Mouse (Mus musculus) testis, adult 2 months (tissue): ENCODE measurements around the gene Ercc4. TPM values are rescaled to one million over a fixed set of nuclear protein-coding genes. Genes with fewer than 3 reads are reported as not detected.

Experiments
- H3K27ac ChIP-seq: fragments of 200-500 bp; 2 replicates; pipeline ENCODE4 v1.5.1; 2012; ENCODE audit warnings: low read depth, low read length; ENCODE audit not compliant: control insufficient read depth, insufficient read depth
- H3K27me3 ChIP-seq: fragments of 200-500 bp; 2 replicates; pipeline ENCODE4 v1.6.1; 2012; ENCODE audit warnings: mild to moderate bottlenecking, low read length, moderate library complexity; ENCODE audit not compliant: control insufficient read depth, insufficient read depth
- H3K36me3 ChIP-seq: fragments of 200-500 bp; 2 replicates; pipeline ENCODE4 v1.6.1; 2012; ENCODE audit warnings: mild to moderate bottlenecking, low read length; ENCODE audit not compliant: control insufficient read depth, insufficient read depth
- H3K4me1 ChIP-seq: fragments of 200-500 bp; 2 replicates; pipeline ENCODE4 v1.6.1; 2012; ENCODE audit warnings: low read length; ENCODE audit not compliant: control insufficient read depth, insufficient read depth
- H3K4me3 ChIP-seq: fragments of 200-500 bp; 2 replicates; pipeline ENCODE4 v1.5.1; 2012; ENCODE audit warnings: low read depth, mild to moderate bottlenecking, low read length, moderate library complexity, mixed read lengths; ENCODE audit not compliant: control insufficient read depth
- CTCF ChIP-seq: fragments of 200-500 bp; IDR thresholded peaks from 2 replicates; pipeline ENCODE4 v1.5.1; 2012; ENCODE audit warnings: low read depth, mild to moderate bottlenecking, inconsistent platforms, low read length, moderate library complexity; ENCODE audit not compliant: control insufficient read depth, insufficient read depth, insufficient replicate concordance
- POLR2A ChIP-seq: fragments of 200-500 bp; IDR thresholded peaks from 2 replicates; pipeline ENCODE4 v1.6.1; 2012; ENCODE audit warnings: low read depth, mild to moderate bottlenecking, inconsistent platforms, low read length, moderate library complexity; ENCODE audit not compliant: control insufficient read depth
- polyA plus RNA-seq: library from polyadenylated mRNA; depleted of rRNA; stranded (reverse); fragments of >200 nt; gene quantifications from 2 replicates; pipeline ENCODE4 v1.2.3, GENCODE M21; 2012

Gene Ercc4
- polyA plus RNA-seq, 1 experiment: 30.7 TPM

DNA sequence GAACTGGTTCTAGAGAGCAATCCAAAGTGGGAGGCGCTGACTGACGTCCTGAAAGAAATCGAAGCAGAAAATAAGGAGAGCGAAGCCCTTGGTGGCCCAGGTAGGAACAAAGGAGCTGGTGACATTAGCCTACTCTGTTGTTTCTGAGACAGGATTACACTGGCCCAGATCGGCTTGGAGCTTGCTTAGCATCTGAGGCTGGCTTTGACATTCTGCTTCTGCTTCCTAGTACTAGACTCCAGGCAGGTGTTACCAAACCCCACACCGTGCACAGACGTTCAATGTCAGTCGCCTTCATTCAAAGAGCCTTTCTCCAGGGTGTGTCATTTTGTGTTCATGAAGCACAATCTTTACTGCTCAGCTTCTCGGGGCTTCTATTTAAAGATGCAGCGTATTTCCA is 18.1 kb downstream of the Ercc4 start:
- Histone ChIP-seq H3K4me1 (peaks cover 2% of the 10 kb centered on the region; the same call in 1 of the 2 replicates), H3K27ac (no peak overlapping the region; the same call in 1 of the 2 replicates), H3K36me3 (peaks cover 7% of the 10 kb centered on the region), H3K27me3 (no peaks in the 10 kb centered on the region), H3K4me3 (peak overlapping the region; percentile 75)
- no peak for TF ChIP-seq CTCF
- no peak for TF ChIP-seq POLR2A

DNA sequence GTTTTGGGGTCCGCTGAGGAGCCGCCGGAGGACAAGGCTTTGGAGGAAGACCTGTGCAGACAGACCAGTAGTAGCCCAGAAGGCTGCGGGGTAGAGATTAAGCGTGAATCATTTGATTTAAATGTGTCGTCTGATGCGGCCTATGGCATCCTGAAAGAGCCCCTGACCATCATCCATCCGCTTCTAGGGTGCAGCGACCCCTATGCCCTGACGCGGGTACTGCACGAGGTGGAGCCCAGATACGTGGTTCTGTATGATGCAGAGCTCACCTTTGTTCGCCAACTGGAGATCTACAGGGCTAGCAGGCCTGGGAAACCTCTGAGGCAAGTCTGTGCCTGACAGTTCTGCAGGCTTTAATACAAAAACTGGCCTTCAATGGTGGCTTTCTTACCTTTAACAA is 20.9 kb downstream of the Ercc4 start:
- peak; percentile 29; the same call in 1 of the 2 replicates for TF ChIP-seq POLR2A
- peak; percentile 92; the same call in 1 of the 2 replicates for TF ChIP-seq CTCF
- Histone ChIP-seq H3K27me3 (no peaks in the 10 kb centered on the region), H3K4me1 (peaks cover 2% of the 10 kb centered on the region; the same call in 1 of the 2 replicates), H3K36me3 (peaks cover 7% of the 10 kb centered on the region), H3K4me3 (peak overlapping the region; percentile 82), H3K27ac (peak overlapping the region; percentile 49; the same call in 1 of the 2 replicates)

DNA sequence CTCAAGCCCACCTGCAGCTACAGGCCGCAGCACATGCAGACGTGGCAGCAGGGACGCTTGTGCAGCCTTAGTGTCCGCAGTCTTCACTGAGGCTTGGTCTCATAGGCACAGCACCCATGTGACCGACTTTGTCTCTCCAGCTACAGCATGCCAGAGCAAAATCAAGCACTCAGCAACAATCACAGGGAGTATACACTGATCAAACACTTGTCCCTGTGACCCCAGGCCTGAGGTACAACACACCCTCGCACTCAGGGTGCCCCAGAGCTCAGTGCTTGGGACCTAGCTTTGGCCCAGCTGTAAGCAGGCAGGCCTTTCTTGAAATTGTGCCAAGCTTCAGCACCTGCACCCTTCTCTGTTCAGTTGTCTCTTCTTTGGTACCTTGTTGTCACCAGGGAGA is 31.7 kb downstream of the Ercc4 start:
- TF ChIP-seq CTCF: no peak
- no peak for TF ChIP-seq POLR2A
- no peak overlapping the region for H3K27ac ChIP-seq
- H3K4me1 ChIP-seq: no peaks in the 10 kb centered on the region
- no peaks in the 10 kb centered on the region; the same call in 1 of the 2 replicates for H3K36me3 ChIP-seq
- no peaks in the 10 kb centered on the region for H3K27me3 ChIP-seq
- no peak overlapping the region for H3K4me3 ChIP-seq

DNA sequence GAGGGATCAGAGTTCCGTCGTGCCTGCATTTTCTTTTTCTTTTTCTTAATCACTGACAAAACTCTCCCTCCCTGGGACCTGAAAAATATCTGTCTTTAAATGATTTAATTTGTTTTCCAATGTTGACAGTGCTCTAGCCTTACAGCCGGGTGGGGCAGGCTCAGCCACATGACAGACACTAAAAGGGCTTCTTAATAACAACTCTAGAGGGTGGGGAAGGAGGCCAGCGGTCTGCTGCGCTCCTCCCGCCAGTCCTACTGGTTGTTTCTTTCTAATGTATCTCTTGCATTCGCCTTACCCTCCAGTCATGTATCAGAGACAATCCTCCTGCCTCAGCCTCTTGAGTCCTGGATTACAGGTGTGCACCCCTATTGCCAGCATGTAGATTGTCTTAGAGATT is 34.4 kb downstream of the Ercc4 start:
- H3K27ac ChIP-seq: no peak overlapping the region
- H3K4me1 ChIP-seq: no peaks in the 10 kb centered on the region
- peaks cover 3% of the 10 kb centered on the region for H3K36me3 ChIP-seq
- H3K4me3 ChIP-seq: no peak overlapping the region
- H3K27me3 ChIP-seq: no peaks in the 10 kb centered on the region
- TF ChIP-seq CTCF (no peak), POLR2A (no peak)

DNA sequence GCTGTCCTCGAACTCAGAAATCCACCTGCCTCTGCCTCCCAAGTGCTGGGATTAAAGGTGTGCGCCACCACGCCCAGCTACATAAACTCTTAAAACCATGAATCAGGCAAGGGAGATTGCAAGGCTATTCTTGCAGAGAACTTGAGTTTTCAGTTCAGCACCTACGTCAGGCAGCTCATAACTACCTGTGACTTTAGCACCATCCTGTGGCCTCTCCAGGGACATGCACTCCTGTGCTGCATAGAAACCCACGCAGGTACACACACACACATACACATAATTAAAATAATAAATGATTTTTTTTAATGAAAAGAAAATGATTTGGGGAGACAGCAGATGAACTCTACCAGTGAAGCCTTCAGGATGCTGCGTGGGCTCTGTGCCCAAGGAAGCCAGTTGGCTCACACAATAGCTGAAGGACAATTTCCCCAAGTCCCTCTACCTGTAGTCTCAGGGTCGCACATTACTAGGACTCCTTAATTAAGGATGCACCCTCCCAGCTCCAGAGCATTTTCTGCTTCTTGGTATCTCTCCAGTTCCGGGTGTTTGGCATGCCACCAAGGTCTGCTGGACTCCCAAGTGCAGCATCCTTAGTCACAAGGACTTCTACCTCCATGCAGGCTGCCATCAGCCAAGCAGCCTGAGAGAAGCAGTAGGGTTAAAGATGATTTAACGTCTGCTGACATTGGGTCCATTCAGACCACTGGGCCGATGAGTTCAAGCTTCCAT is 35.4 kb downstream of the Ercc4 start:
- H3K4me3 ChIP-seq: no peak overlapping the region
- H3K27ac ChIP-seq: no peak overlapping the region
- H3K4me1 ChIP-seq: no peaks in the 10 kb centered on the region
- H3K27me3 ChIP-seq: no peaks in the 10 kb centered on the region
- no peak for TF ChIP-seq CTCF
- no peak for TF ChIP-seq POLR2A
- peaks cover 3% of the 10 kb centered on the region for H3K36me3 ChIP-seq

DNA sequence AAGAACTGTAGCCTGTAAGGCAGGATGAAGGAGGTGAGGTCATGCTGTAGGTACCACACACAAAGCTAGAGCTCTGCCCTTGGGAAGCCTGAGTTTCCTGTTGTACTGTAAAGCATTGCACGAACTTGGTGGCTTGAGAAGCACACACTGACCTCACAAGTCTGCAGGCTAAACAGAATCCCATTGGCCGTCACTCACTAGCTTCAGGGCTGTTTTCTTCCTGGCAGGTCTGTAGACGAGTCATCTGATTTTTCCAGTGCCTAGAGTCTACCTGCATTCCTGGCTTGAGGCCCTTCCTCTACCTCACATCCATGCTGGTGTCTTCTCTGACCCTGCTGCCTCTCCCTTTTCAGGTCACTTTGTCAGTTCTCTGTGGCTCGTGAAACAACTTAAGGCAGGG is 36.7 kb downstream of the Ercc4 start:
- Histone ChIP-seq H3K4me3 (no peak overlapping the region), H3K27me3 (no peaks in the 10 kb centered on the region), H3K36me3 (peaks cover 3% of the 10 kb centered on the region), H3K27ac (no peak overlapping the region), H3K4me1 (no peaks in the 10 kb centered on the region)
- TF ChIP-seq POLR2A: no peak
- no peak for TF ChIP-seq CTCF

DNA sequence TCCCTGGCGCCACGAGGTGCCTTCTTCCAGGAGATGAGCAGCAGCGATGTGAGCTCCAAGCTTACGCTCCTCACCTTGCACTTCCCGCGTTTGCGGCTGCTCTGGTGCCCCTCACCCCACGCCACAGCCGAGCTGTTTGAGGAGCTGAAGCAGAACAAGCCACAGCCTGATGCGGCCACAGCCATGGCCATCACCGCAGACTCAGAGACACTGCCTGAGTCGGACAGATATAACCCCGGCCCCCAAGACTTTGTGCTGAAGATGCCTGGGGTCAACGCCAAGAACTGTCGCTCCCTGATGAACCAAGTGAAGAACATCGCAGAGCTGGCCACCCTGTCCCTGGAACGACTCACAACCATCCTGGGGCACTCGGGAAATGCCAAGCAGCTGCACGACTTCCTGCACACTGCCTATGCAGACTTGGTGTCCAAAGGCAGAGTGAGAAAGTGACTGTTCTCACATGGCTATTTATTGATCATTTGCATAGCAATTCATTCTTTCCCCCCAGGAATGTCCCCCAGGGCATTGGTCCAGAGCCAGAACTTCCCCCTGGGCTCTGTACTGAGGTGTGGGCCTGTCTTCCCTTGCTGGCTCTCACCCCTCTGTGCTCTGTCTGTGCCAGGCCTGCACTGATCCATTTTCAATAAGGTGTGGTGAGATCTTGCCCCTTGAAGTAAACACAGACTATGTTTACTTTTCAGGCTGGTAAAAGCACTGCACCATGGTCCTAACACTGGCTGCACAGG is 38.5 kb downstream of the Ercc4 start:
- H3K27ac ChIP-seq: no peak overlapping the region
- TF ChIP-seq CTCF (no peak), POLR2A (no peak)
- no peak overlapping the region for H3K4me3 ChIP-seq
- H3K36me3 ChIP-seq: peaks cover 3% of the 10 kb centered on the region
- no peaks in the 10 kb centered on the region for H3K4me1 ChIP-seq
- no peaks in the 10 kb centered on the region for H3K27me3 ChIP-seq

DNA sequence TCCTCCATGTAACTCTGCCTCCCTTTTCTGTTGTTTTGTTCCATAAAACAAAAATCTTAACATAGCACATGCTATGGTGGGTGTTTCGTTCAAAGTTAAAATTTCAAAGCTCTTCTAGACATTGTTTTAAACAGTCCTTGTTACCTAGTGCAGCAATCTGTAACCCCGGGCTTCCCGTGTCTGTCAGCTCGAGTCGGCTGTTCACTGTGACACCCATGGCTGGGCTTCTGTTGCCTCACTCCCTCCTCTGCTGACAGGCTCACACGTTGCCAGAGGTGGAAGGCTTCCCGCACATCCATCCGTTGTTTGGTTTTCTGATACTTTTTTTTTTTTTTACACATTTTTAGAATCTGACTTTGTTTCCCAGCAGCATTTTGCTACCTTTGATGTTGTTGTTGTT is 40.5 kb downstream of the Ercc4 start:
- Histone ChIP-seq H3K4me1 (no peaks in the 10 kb centered on the region), H3K27ac (no peak overlapping the region), H3K36me3 (peaks cover 3% of the 10 kb centered on the region), H3K27me3 (no peaks in the 10 kb centered on the region), H3K4me3 (no peak overlapping the region)
- TF ChIP-seq CTCF (no peak), POLR2A (no peak)
